Mouse (Mus musculus): ENCODE measurements at regions not wholly inside any gene's neighbourhood (a gene's known extent, or its start where the extent isn't known, plus 50 kb on each side); places are given as distances from the start of the nearest gene placed in this dataset.

GRCm38 (mm10) chr6:100980156-100980555 is 146.7 kb downstream of the Ppp4r2 start:
- no peak for TF ChIP-seq CTCF (IDR thresholded peaks at IDR 0.05; ENCODE audit: low read depth)
- no peak for TF ChIP-seq EP300 (optimal IDR thresholded peaks at IDR 0.05)
